Mouse (Mus musculus) heart, embryonic 13.5 days (tissue): ENCODE measurements around the gene Ppp1r9a. TPM values are rescaled to one million over a fixed set of nuclear protein-coding genes. Genes with fewer than 3 reads are reported as not detected.
A peak's percentile ranks its signal among the peaks of the same experiment; 100 is the strongest.

ENCODE experiments used
- ATAC-seq: fragments of 200-750 bp; cut with Nextera tagmentation; 2 replicates; pipeline ENCODE4 v1.8.0; 2017; ENCODE audit warnings: moderate TSS enrichment; ENCODE audit not compliant: insufficient number of reproducible peaks, low FRiP score, low TSS enrichment; ENCODE audit errors: extremely low read depth
- H3K27ac ChIP-seq: fragments of 300-500 bp; sonication (generic); replicated peaks from 2 replicates; pipeline ENCODE4 v1.5.1; 2015; ENCODE audit warnings: moderate library complexity, mild to moderate bottlenecking, inconsistent platforms
- H3K27me3 ChIP-seq: fragments of 300-500 bp; sonication (generic); replicated peaks from 2 replicates; pipeline ENCODE4 v1.6.1; 2015; ENCODE audit warnings: mild to moderate bottlenecking, inconsistent platforms
- H3K36me3 ChIP-seq: fragments of 300-500 bp; sonication (generic); 2 replicates; pipeline ENCODE4 v1.6.1; 2015; ENCODE audit warnings: mild to moderate bottlenecking, inconsistent platforms
- H3K4me1 ChIP-seq: fragments of 300-500 bp; sonication (generic); 2 replicates; pipeline ENCODE4 v1.6.1; 2015; ENCODE audit warnings: inconsistent platforms
- H3K4me2 ChIP-seq: fragments of 300-500 bp; sonication (generic); 2 replicates; pipeline ENCODE4 v1.6.1; 2015; ENCODE audit warnings: inconsistent platforms, mild to moderate bottlenecking, moderate library complexity
- H3K4me3 ChIP-seq: fragments of 300-500 bp; sonication (generic); 2 replicates; pipeline ENCODE4 v1.5.1; 2015; ENCODE audit warnings: moderate library complexity, mild to moderate bottlenecking, inconsistent platforms
- H3K9ac ChIP-seq: fragments of 300-500 bp; sonication (generic); 2 replicates; pipeline ENCODE4 v1.6.1; 2015; ENCODE audit warnings: inconsistent platforms, mild to moderate bottlenecking, moderate library complexity
- H3K9me3 ChIP-seq: fragments of 300-500 bp; sonication (generic); 2 replicates; pipeline ENCODE4 v1.6.1; 2016; ENCODE audit warnings: inconsistent platforms
- WGBS: fragments of 180-500 bp; shearing (Covaris S2); methylation state at CpG from one replicate; pipeline ENCODE4 v1.1.7; 2015; ENCODE audit warnings: mixed read lengths; 5-methylcytosine and 5-hydroxymethylcytosine counted together
- polyA plus RNA-seq: library from polyadenylated mRNA; unstranded; fragments of >200 nt; fragmentation: Nextera tagmentation; extraction: Ambion mirVana; gene quantifications from 2 replicates; pipeline ENCODE4 v1.2.1, GENCODE M21; 2015

The Ppp1r9a gene
- polyA plus RNA-seq, 1 experiment from 2014 or later: 13.1 TPM

GRCm38 (mm10) chr6:4962197-4962596 is 59.5 kb downstream of the Ppp1r9a start:
- H3K4me1 ChIP-seq: peaks cover 36% of the 10 kb centered on the region
- no peaks in the 10 kb centered on the region for H3K9me3 ChIP-seq
- H3K4me2 ChIP-seq: no peak overlapping the region
- no peaks in the 10 kb centered on the region for H3K27me3 ChIP-seq
- H3K36me3 ChIP-seq: no peaks in the 10 kb centered on the region
- H3K9ac ChIP-seq: no peak overlapping the region
- H3K27ac ChIP-seq: peak overlapping the region; percentile 15; the same call in 1 of the 2 replicates
- H3K4me3 ChIP-seq: no peak overlapping the region
- no peak for ATAC-seq
- 41% methylated on average over 4 of the region's 4 CpGs for WGBS

- 62% methylated on average over 5 of the region's 5 CpGs for WGBS
- no peak for ATAC-seq
- no peaks in the 10 kb centered on the region for H3K27me3 ChIP-seq
Observed at GRCm38 (mm10) chr6:4963049-4963448, 60.3 kb downstream of the Ppp1r9a start.

GRCm38 (mm10) chr6:4967236-4967635 is 64.5 kb downstream of the Ppp1r9a start:
- Histone ChIP-seq H3K4me1 (peaks cover 22% of the 10 kb centered on the region), H3K4me3 (no peak overlapping the region), H3K36me3 (0 out of 2 replicates have a peak, but pooled peaks cover 3% of the 10 kb centered on the region), H3K9me3 (no peaks in the 10 kb centered on the region), H3K27me3 (no peaks in the 10 kb centered on the region), H3K9ac (no peak overlapping the region), H3K4me2 (no peak overlapping the region), H3K27ac (no peak overlapping the region)
- WGBS: 85% methylated on average over 4 of the region's 4 CpGs
- ATAC-seq: no peak

More at GRCm38 (mm10) chr6:4963049-4963448, 60.3 kb downstream of the Ppp1r9a start:
- H3K4me3 ChIP-seq: no peak overlapping the region
- no peaks in the 10 kb centered on the region for H3K36me3 ChIP-seq
- H3K4me1 ChIP-seq: peaks cover 30% of the 10 kb centered on the region
- H3K27ac ChIP-seq: no peak overlapping the region
- no peak overlapping the region for H3K4me2 ChIP-seq
- no peak overlapping the region for H3K9ac ChIP-seq
- no peaks in the 10 kb centered on the region for H3K9me3 ChIP-seq

- no peak for ATAC-seq
- H3K4me2 ChIP-seq: peak overlapping the region; percentile 40
- H3K9ac ChIP-seq: no peak overlapping the region
- 49% methylated on average over 9 of the region's 9 CpGs for WGBS
- no peak overlapping the region for H3K27ac ChIP-seq
- H3K36me3 ChIP-seq: 0 out of 2 replicates have a peak, but pooled peaks cover 3% of the 10 kb centered on the region
- H3K4me1 ChIP-seq: peaks cover 16% of the 10 kb centered on the region
- H3K9me3 ChIP-seq: no peaks in the 10 kb centered on the region
- peak overlapping the region; percentile 25 for H3K4me3 ChIP-seq
- H3K27me3 ChIP-seq: no peaks in the 10 kb centered on the region
Observed at GRCm38 (mm10) chr6:4971229-4971628, 68.5 kb downstream of the Ppp1r9a start.

GRCm38 (mm10) chr6:4972808-4973207 is 70.1 kb downstream of the Ppp1r9a start:
- Histone ChIP-seq H3K36me3 (0 out of 2 replicates have a peak, but pooled peaks cover 3% of the 10 kb centered on the region), H3K9ac (no peak overlapping the region), H3K4me3 (no peak overlapping the region), H3K4me1 (peaks cover 20% of the 10 kb centered on the region), H3K4me2 (no peak overlapping the region), H3K27me3 (no peaks in the 10 kb centered on the region), H3K9me3 (no peaks in the 10 kb centered on the region), H3K27ac (no peak overlapping the region)
- no peak for ATAC-seq
- WGBS: 36% methylated on average over 6 of the region's 6 CpGs

- H3K4me2 ChIP-seq: no peak overlapping the region
- peaks cover 20% of the 10 kb centered on the region for H3K4me1 ChIP-seq
- 85% methylated on average over 10 of the region's 10 CpGs for WGBS
- no peak overlapping the region for H3K9ac ChIP-seq
- no peak overlapping the region for H3K27ac ChIP-seq
- H3K9me3 ChIP-seq: no peaks in the 10 kb centered on the region
- H3K36me3 ChIP-seq: 0 out of 2 replicates have a peak, but pooled peaks cover under 1% of the 10 kb centered on the region
- no peaks in the 10 kb centered on the region for H3K27me3 ChIP-seq
- ATAC-seq: no peak
- no peak overlapping the region for H3K4me3 ChIP-seq
Observed at GRCm38 (mm10) chr6:4973337-4973736, 70.6 kb downstream of the Ppp1r9a start.

- peaks cover 8% of the 10 kb centered on the region; the same call in 1 of the 2 replicates for H3K4me1 ChIP-seq
- H3K9me3 ChIP-seq: no peaks in the 10 kb centered on the region
- H3K4me3 ChIP-seq: no peak overlapping the region
- H3K36me3 ChIP-seq: no peaks in the 10 kb centered on the region
- no peaks in the 10 kb centered on the region for H3K27me3 ChIP-seq
- ATAC-seq: no peak
- WGBS: 75% methylated on average over 4 of the region's 4 CpGs
- no peak overlapping the region for H3K4me2 ChIP-seq
- H3K27ac ChIP-seq: no peak overlapping the region
- no peak overlapping the region for H3K9ac ChIP-seq
Observed at GRCm38 (mm10) chr6:4977515-4977914, 74.8 kb downstream of the Ppp1r9a start.

- Histone ChIP-seq H3K4me2 (no peak overlapping the region), H3K9ac (no peak overlapping the region), H3K4me1 (peaks cover 3% of the 10 kb centered on the region; the same call in 1 of the 2 replicates), H3K27me3 (no peaks in the 10 kb centered on the region), H3K27ac (no peak overlapping the region), H3K4me3 (no peak overlapping the region), H3K9me3 (no peaks in the 10 kb centered on the region), H3K36me3 (no peaks in the 10 kb centered on the region)
- WGBS: 85% methylated on average over 2 of the region's 2 CpGs
- ATAC-seq: no peak
Observed at GRCm38 (mm10) chr6:4978249-4978648, 75.5 kb downstream of the Ppp1r9a start.

- H3K9ac ChIP-seq: no peak overlapping the region
- no peak for ATAC-seq
- peaks cover 3% of the 10 kb centered on the region; the same call in 1 of the 2 replicates for H3K4me1 ChIP-seq
- H3K27me3 ChIP-seq: no peaks in the 10 kb centered on the region
- H3K4me3 ChIP-seq: no peak overlapping the region
- no peaks in the 10 kb centered on the region for H3K36me3 ChIP-seq
- H3K9me3 ChIP-seq: no peaks in the 10 kb centered on the region
- no peak overlapping the region for H3K27ac ChIP-seq
- H3K4me2 ChIP-seq: no peak overlapping the region
Observed at GRCm38 (mm10) chr6:4978897-4979296, 76.2 kb downstream of the Ppp1r9a start.

GRCm38 (mm10) chr6:4980113-4980512 is 77.4 kb downstream of the Ppp1r9a start:
- Histone ChIP-seq H3K36me3 (no peaks in the 10 kb centered on the region), H3K4me1 (peaks cover 6% of the 10 kb centered on the region; the same call in 1 of the 2 replicates), H3K9ac (no peak overlapping the region), H3K9me3 (no peaks in the 10 kb centered on the region), H3K4me3 (no peak overlapping the region), H3K27me3 (no peaks in the 10 kb centered on the region), H3K27ac (no peak overlapping the region), H3K4me2 (no peak overlapping the region)
- no peak for ATAC-seq
- WGBS: 69% methylated on average over 3 of the region's 3 CpGs

- Histone ChIP-seq H3K27me3 (no peaks in the 10 kb centered on the region), H3K4me3 (no peak overlapping the region), H3K9ac (no peak overlapping the region), H3K36me3 (no peaks in the 10 kb centered on the region), H3K4me2 (no peak overlapping the region), H3K9me3 (no peaks in the 10 kb centered on the region), H3K27ac (0 out of 2 replicates have a peak overlapping the region, but pooled peaks have one; percentile 5), H3K4me1 (peaks cover 9% of the 10 kb centered on the region; the same call in 1 of the 2 replicates)
- 55% methylated on average over 9 of the region's 9 CpGs for WGBS
- ATAC-seq: no peak
Observed at GRCm38 (mm10) chr6:4982686-4983162, 80.0 kb downstream of the Ppp1r9a start.

- Histone ChIP-seq H3K27me3 (no peaks in the 10 kb centered on the region), H3K4me2 (no peak overlapping the region), H3K9ac (no peak overlapping the region), H3K4me1 (peaks cover 15% of the 10 kb centered on the region), H3K36me3 (no peaks in the 10 kb centered on the region), H3K9me3 (no peaks in the 10 kb centered on the region), H3K4me3 (no peak overlapping the region), H3K27ac (no peak overlapping the region)
- 76% methylated on average over 3 of the region's 3 CpGs for WGBS
- no peak for ATAC-seq
Observed at GRCm38 (mm10) chr6:4985668-4986067, 83.0 kb downstream of the Ppp1r9a start.
